Mouse (Mus musculus) bone marrow macrophage, adult 2 months (primary cell): ENCODE measurements at regions not wholly inside any gene's neighbourhood (a gene's known extent, or its start where the extent isn't known, plus 50 kb on each side); places are given as distances from the start of the nearest gene placed in this dataset.

Experiments used
- H3K27ac ChIP-seq: 2 replicates; pipeline ENCODE4 v1.5.1; 2012; ENCODE audit warnings: low read depth, low read length; ENCODE audit not compliant: insufficient read depth
- H3K4me1 ChIP-seq: 2 replicates; pipeline ENCODE4 v1.6.1; 2012; ENCODE audit warnings: low read length; ENCODE audit not compliant: control insufficient read depth, insufficient read depth
- H3K4me3 ChIP-seq: 2 replicates; pipeline ENCODE4 v1.5.1; 2012; ENCODE audit warnings: mild to moderate bottlenecking, low read length, moderate library complexity; ENCODE audit not compliant: insufficient read depth
- CTCF ChIP-seq: IDR thresholded peaks from 2 replicates; pipeline ENCODE4 v1.5.1; 2012; ENCODE audit warnings: low read depth, mild to moderate bottlenecking, low read length, moderate library complexity
- POLR2A ChIP-seq: IDR thresholded peaks from 2 replicates; pipeline ENCODE4 v1.6.1; 2012; ENCODE audit warnings: mild to moderate bottlenecking, low read depth, low read length, borderline replicate concordance

DNA sequence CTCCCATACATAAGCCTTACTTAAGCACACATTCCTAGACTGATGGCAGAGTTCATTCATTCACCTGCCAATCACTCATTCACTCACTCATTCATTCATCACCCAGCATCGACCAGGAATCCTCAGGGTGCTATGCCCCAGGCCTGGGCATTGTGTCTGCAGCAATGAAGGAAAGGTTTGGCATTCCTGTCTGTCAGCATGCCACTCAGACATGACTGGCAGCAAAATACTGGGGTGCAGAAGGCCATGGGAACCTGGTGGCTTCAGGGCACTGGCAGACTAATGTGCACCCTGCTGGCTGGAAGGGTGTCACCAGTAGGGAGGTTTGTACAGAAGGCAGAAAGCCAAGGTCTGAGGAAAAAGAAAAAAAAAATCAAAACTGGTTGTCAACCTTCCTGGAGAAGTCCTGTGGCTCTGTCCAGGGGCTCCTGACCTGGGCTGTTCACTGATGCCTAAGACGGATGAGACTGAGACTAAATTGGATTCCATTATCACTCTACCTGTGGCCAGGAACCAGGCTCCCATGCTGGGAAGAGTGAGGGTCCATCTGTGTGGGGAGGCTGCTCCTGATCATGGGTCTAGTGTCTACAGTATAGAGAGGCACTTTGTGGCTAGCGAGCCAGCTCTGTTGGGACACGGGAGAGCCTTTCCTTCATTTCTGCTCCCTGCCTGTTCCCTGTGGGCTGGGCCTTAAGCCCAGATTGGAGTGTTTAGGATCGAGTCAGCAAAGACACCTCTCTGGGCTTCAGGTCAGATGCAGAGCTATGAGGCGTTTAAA is 104.1 kb downstream of the Cstad start:
- TF ChIP-seq CTCF (no peak), POLR2A (no peak)
- Histone ChIP-seq H3K4me1 (peaks cover 8% of the 10 kb centered on the region), H3K4me3 (no peak overlapping the region), H3K27ac (no peak overlapping the region)

GRCm38 (mm10) chr2:30697851-30698250 is 103.0 kb downstream of the Cstad start:
- Histone ChIP-seq H3K27ac (no peak overlapping the region), H3K4me1 (peaks cover 12% of the 10 kb centered on the region)

DNA sequence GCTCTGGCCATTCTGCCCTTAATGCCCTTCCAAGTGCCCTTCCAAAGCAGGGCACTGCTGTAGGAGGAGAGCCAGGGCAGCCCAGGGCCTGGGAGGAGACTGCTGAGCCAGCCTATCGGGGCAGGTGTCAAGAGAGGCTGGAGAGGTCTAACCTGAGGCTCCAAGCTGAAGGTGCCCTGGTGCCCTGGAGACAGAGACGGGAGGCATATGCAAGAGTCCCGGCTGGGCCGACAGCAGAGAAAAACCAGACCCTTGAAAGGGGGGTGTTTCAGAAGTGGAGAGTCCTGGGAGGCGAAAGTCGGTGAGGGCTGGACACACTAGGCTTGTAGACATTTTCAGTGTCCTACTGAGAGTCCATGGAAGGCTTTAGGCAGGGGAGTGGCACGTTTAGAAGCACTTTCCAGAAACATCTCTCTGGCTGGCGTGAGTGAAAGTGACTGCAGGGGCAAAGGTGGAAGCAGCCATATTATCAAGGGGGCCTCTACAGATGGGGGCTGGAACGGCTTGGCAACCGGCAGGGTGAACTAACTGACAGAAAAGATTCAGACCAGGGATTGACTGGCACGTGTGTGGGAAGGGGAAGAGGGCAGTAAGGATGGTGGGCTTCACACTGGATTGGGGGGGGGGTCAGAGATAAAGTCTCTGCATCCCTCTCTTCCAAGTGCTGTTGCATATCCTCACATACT is 101.1 kb downstream of the Cstad start:
- no peak overlapping the region for H3K27ac ChIP-seq
- TF ChIP-seq POLR2A (no peak), CTCF (no peak)
- H3K4me1 ChIP-seq: peaks cover 30% of the 10 kb centered on the region
- H3K4me3 ChIP-seq: no peak overlapping the region

More at GRCm38 (mm10) chr2:30697851-30698250, 103.0 kb downstream of the Cstad start:
- no peak overlapping the region for H3K4me3 ChIP-seq
- TF ChIP-seq POLR2A (no peak), CTCF (no peak)

DNA sequence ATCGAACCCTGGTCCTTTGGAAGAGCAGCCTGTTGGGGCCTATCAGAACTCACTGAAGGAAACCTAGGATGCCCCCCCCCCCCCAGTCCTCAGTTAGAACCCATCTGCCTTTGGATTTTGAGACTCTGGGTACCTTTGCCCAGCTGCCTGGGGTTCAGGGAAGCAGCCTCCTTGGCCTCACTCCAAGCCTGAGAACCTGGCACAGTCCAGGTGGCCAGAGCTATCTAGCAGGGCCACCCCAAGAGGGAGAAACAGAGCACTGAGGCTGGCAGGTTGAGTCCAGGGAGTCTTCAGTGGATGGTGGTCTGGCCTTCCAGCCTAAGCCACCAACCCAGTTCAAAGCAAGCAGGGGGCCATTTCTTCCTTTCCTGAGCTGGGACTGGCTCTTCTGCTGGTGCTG is 100.2 kb downstream of the Cstad start:
- TF ChIP-seq POLR2A (no peak), CTCF (no peak)
- Histone ChIP-seq H3K4me3 (no peak overlapping the region), H3K27ac (no peak overlapping the region), H3K4me1 (peaks cover 31% of the 10 kb centered on the region)

- peaks cover 36% of the 10 kb centered on the region for H3K4me1 ChIP-seq
- H3K27ac ChIP-seq: no peak overlapping the region
- peak overlapping the region; percentile 50 for H3K4me3 ChIP-seq
- TF ChIP-seq CTCF: no peak
- TF ChIP-seq POLR2A: no peak
Observed at GRCm38 (mm10) chr2:30693206-30694035, 98.6 kb downstream of the Cstad start.

- TF ChIP-seq CTCF (no peak), POLR2A (no peak)
- Histone ChIP-seq H3K4me1 (peaks cover 36% of the 10 kb centered on the region), H3K27ac (no peak overlapping the region), H3K4me3 (no peak overlapping the region)
Observed at GRCm38 (mm10) chr2:30692561-30693205, 97.8 kb downstream of the Cstad start.

- TF ChIP-seq POLR2A (no peak), CTCF (no peak)
- Histone ChIP-seq H3K4me3 (no peak overlapping the region), H3K27ac (peak overlapping the region; percentile 95), H3K4me1 (peaks cover 36% of the 10 kb centered on the region)
Observed at GRCm38 (mm10) chr2:30691857-30692560, 97.2 kb downstream of the Cstad start.

- Histone ChIP-seq H3K4me1 (peaks cover 36% of the 10 kb centered on the region), H3K4me3 (no peak overlapping the region), H3K27ac (peak overlapping the region; percentile 95)
- TF ChIP-seq CTCF: no peak
- TF ChIP-seq POLR2A: no peak
Observed at GRCm38 (mm10) chr2:30690925-30691856, 96.4 kb downstream of the Cstad start.
